Mouse (Mus musculus): ENCODE measurements around the gene Epor. TPM values are rescaled to one million over a fixed set of nuclear protein-coding genes. Genes with fewer than 3 reads are reported as not detected.

Epor gene
- polyA plus RNA-seq, 1 experiment, result 1.1 TPM

DNA sequence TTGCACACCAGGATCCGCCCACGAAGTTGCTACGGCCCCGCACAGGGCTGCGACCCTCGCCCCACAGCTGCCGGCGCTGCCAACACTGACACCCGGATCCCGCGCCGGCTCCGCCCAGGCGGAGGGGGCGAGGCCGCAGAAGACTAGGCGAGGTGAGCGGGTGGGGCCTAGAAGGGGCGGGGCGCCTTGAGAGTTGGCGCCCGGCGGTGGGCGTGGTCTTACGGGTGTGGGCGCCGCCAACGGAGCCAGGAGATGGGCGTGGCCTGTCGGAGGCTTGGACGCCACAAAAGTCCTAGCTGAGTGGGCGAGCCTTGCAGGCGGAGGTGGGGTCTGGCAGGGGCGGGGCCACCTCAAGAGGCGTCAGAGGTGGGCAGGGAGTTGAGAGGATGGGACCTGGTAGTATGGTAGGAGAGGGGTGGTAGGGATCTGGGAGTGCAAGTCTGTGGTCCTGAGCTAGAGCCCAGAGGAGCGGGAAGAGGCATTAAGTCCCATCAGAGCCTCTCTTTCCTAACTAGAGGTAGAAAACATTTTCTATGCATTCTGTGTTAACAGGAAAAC, 45.2 kb downstream of the Epor start, which contains the start of gene Rab3d:
Gene Rab3d (minus strand): TSS at position 158 of the 558 bp plus-strand sequence.
- peak within 1 kb of the TSS; percentile 94 for H3K4me3 ChIP-seq (ENCODE audit: insufficient read depth, low read length)
- peaks cover 7% of the 10 kb centered on the region for H3K4me1 ChIP-seq (ENCODE audit: control insufficient read depth, insufficient read depth, low read length)
- H3K27ac ChIP-seq (ENCODE audit: insufficient read depth, low read depth, low read length), result no peak within 1 kb of the TSS
- TF ChIP-seq CTCF (IDR thresholded peaks at IDR 0.05; ENCODE audit: low read depth, low read length), result no peak
- TF ChIP-seq POLR2A (IDR thresholded peaks at IDR 0.05; ENCODE audit: borderline replicate concordance, low read depth, low read length), result no peak

DNA sequence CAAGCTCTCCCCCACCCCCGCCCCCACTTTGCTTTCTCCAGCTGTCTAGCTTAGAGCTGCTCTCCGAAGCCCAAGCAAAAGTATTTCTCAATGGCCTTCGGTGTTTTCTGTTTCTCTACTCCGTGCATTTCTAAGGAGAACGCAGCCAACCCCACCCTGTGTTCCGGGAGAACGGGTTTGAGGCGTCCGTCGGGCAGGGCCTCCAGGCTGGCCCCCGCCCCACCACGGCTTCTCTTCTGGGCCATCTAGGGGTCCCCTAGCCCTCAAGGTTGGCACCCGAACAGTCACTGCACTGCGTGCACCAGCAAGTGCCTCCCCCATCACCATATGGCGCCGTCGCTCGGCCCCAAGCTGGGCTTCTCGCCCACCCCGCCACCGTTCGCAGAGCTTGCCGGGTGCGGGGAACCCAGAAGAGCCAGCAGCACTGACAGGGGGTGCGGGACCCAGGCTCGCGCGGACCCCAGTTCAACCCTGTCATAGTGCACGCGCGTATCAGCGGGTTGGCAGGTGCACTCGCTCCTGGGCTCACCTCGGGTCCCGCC, 45.7 kb downstream of the Epor start:
- H3K27ac ChIP-seq (ENCODE audit: insufficient read depth, low read depth, low read length), result no peak overlapping the region
- peaks cover 3% of the 10 kb centered on the region; the same call in 1 of the 2 replicates for H3K4me1 ChIP-seq (ENCODE audit: control insufficient read depth, insufficient read depth, low read length)
- H3K4me3 ChIP-seq (ENCODE audit: insufficient read depth, low read length), result peak overlapping the region; percentile 94
- TF ChIP-seq POLR2A (IDR thresholded peaks at IDR 0.05; ENCODE audit: borderline replicate concordance, low read depth, low read length) (no peak), CTCF (IDR thresholded peaks at IDR 0.05; ENCODE audit: low read depth, low read length) (no peak)

DNA sequence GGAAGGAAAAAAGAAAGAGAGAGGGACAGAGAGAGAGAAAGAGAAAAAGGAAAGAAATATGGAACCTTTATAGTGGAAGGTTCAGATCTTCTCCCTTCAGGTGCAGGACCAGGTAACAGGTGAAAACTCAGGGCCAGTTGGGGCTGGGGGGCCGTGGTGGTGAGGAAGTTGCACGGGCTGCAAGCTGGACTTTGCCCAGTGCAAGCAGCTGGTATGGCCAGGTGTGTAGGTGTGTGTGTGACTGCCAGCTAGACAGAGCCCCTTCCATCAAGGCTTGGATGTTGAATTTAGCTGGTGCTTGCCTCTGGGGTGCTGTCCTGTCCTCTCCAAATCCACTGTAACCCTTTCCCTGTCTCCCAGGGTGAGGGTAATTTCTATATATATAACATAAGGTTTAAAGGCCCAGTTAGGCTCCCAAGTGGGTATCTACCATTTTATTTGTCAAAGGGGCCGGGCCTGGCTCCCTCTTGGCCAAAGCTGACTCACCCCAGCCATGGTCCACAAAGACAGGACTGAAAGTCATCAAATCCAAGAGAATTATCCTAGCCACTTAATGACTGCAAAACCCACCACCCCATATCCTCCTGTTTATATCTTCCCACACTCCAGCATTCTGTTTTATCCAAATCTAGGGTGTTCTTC, 46.3 kb downstream of the Epor start:
- peak overlapping the region; percentile 94 for H3K4me3 ChIP-seq (ENCODE audit: insufficient read depth, low read length)
- no peak overlapping the region for H3K27ac ChIP-seq (ENCODE audit: insufficient read depth, low read depth, low read length)
- peaks cover 3% of the 10 kb centered on the region; the same call in 1 of the 2 replicates for H3K4me1 ChIP-seq (ENCODE audit: control insufficient read depth, insufficient read depth, low read length)
- TF ChIP-seq POLR2A (IDR thresholded peaks at IDR 0.05; ENCODE audit: borderline replicate concordance, low read depth, low read length) (no peak), CTCF (IDR thresholded peaks at IDR 0.05; ENCODE audit: low read depth, low read length) (no peak)

DNA sequence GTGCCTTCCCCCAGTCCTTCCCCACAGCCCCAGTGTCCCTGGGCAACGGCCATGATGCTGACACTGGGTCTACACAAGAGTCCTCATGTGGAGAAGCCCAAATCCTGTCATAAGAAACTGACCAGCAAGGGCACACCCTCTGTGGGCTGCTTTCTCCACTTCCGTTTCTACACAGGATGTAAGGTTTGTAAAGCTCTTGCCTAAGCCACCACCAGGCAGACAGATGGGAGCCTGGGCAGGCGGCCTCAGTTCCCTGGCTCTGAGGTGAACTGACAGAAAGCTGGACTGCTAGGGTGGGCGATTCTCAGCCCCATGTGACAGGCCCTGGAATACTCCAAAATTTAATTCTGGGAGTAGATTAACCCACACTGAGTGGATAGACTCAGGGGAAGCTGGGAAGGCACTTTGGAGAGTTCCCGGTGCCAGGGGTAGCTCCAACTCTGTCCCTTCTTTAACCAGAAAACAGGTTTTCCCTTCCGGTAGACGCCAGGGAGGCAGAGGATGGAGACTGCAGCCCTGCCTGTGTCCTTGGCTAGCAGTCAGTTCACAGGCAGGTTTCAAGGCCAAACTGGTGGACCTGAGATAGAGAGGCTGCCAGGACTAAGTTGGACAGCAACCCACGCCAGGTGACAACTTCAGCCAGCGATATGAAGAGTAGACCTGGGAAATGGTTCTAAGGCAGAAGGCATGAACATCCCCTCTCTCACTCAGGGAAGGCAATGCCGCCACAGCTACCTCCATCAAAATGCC, 53.7 kb downstream of the Epor start:
- Histone ChIP-seq H3K27ac (ENCODE audit: insufficient read depth, low read depth, low read length) (no peak overlapping the region), H3K4me1 (ENCODE audit: control insufficient read depth, insufficient read depth, low read length) (peaks cover 13% of the 10 kb centered on the region; the same call in 1 of the 2 replicates), H3K4me3 (ENCODE audit: insufficient read depth, low read length) (no peak overlapping the region)
- TF ChIP-seq POLR2A (IDR thresholded peaks at IDR 0.05; ENCODE audit: borderline replicate concordance, low read depth, low read length) (no peak), CTCF (IDR thresholded peaks at IDR 0.05; ENCODE audit: low read depth, low read length) (no peak)

Other genes with a start within 250 kb of the Epor start
- gene Ldlr, start 240.0 kb downstream of the Epor start, polyA plus RNA-seq (2012; ENCODE audit: insufficient read depth, insufficient read length, missing spikeins), result 30.4 and 36.5 TPM in 2 replicates
- gene Spc24, start 203.2 kb downstream of the Epor start, polyA plus RNA-seq (2012; ENCODE audit: insufficient read depth, insufficient read length, missing spikeins), result 16.6 and 23.2 TPM in 2 replicates
- 12.2 and 12.3 TPM in 2 replicates for gene Kank2, start 164.8 kb downstream of the Epor start, polyA plus RNA-seq (2012; ENCODE audit: insufficient read depth, insufficient read length, missing spikeins)
- gene Angptl8, start 128.0 kb downstream of the Epor start, polyA plus RNA-seq (2012; ENCODE audit: insufficient read depth, insufficient read length, missing spikeins), result not detected in 2 replicates
- gene Dock6, start 110.9 kb downstream of the Epor start, polyA plus RNA-seq (2012; ENCODE audit: insufficient read depth, insufficient read length, missing spikeins), result 8.7 and 16.2 TPM in 2 replicates
- 26.9 and 32.4 TPM in 2 replicates for gene Rab3d, start 45.3 kb downstream of the Epor start, polyA plus RNA-seq (2012; ENCODE audit: insufficient read depth, insufficient read length, missing spikeins)
- gene Ccdc159, start 36.0 kb downstream of the Epor start, polyA plus RNA-seq (2012; ENCODE audit: insufficient read depth, insufficient read length, missing spikeins), result 4.3 and 5.1 TPM in 2 replicates
- gene Tmem205, start 36.0 kb downstream of the Epor start, polyA plus RNA-seq (2012; ENCODE audit: insufficient read depth, insufficient read length, missing spikeins), result 57.2 and 63.0 TPM in 2 replicates
- 5.8 and 6.0 TPM in 2 replicates for gene Plppr2, start 26.5 kb downstream of the Epor start, polyA plus RNA-seq (2012; ENCODE audit: insufficient read depth, insufficient read length, missing spikeins)
- 4.2 and 5.7 TPM in 2 replicates for gene Swsap1, start 7.8 kb downstream of the Epor start, polyA plus RNA-seq (2012; ENCODE audit: insufficient read depth, insufficient read length, missing spikeins)
- 5.2 and 9.5 TPM in 2 replicates for gene Rgl3, start 25.9 kb upstream of the Epor start, polyA plus RNA-seq (2012; ENCODE audit: insufficient read depth, insufficient read length, missing spikeins)
- 1.5 TPM in 1 of 2 replicates, not detected in the other for gene Ccdc151, start 39.1 kb upstream of the Epor start, polyA plus RNA-seq (2012; ENCODE audit: insufficient read depth, insufficient read length, missing spikeins)
- gene Prkcsh, start 39.3 kb upstream of the Epor start, polyA plus RNA-seq (2012; ENCODE audit: insufficient read depth, insufficient read length, missing spikeins), result 64.1 and 65.9 TPM in 2 replicates
- 0.19 TPM in 1 of 2 replicates, not detected in the other for gene Elavl3, start 88.5 kb upstream of the Epor start, polyA plus RNA-seq (2012; ENCODE audit: insufficient read depth, insufficient read length, missing spikeins)
- gene Gm49318, start 107.8 kb upstream of the Epor start, polyA plus RNA-seq (2012; ENCODE audit: insufficient read depth, insufficient read length, missing spikeins), result not detected in 2 replicates
- 9.5 and 10.3 TPM in 2 replicates for gene Zfp653, start 107.9 kb upstream of the Epor start, polyA plus RNA-seq (2012; ENCODE audit: insufficient read depth, insufficient read length, missing spikeins)
- 5.7 and 7.0 TPM in 2 replicates for gene Ecsit, start 121.9 kb upstream of the Epor start, polyA plus RNA-seq (2012; ENCODE audit: insufficient read depth, insufficient read length, missing spikeins)
- gene Cnn1, start 135.7 kb upstream of the Epor start, polyA plus RNA-seq (2012; ENCODE audit: insufficient read depth, insufficient read length, missing spikeins), result 1.6 and 1.9 TPM in 2 replicates
- gene Elof1, start 153.7 kb upstream of the Epor start, polyA plus RNA-seq (2012; ENCODE audit: insufficient read depth, insufficient read length, missing spikeins), result 56.4 and 62.3 TPM in 2 replicates
- gene Acp5, start 172.2 kb upstream of the Epor start, polyA plus RNA-seq (2012; ENCODE audit: insufficient read depth, insufficient read length, missing spikeins), result 9.9 and 12.3 TPM in 2 replicates
- gene Pigyl, start 193.3 kb upstream of the Epor start, polyA plus RNA-seq (2012; ENCODE audit: insufficient read depth, insufficient read length, missing spikeins), result 19.5 and 22.5 TPM in 2 replicates
- gene Zfp872, start 224.6 kb upstream of the Epor start, polyA plus RNA-seq (2012; ENCODE audit: insufficient read depth, insufficient read length, missing spikeins), result not detected in 2 replicates

Data from bone marrow macrophage, adult 2 months (primary cell).